Mouse (Mus musculus) ES-Bruce4 (cell line): Measurements from ENCODE around the gene Dok4. TPM values are rescaled to one million over a fixed set of nuclear protein-coding genes. Genes with fewer than 3 reads are reported as not detected.

Experiments used
- H3K27ac ChIP-seq: 2 replicates; pipeline ENCODE4 v1.5.1; 2012; ENCODE audit warnings: low read length, inconsistent platforms; ENCODE audit not compliant: insufficient read depth
- H3K27me3 ChIP-seq: 2 replicates; pipeline ENCODE4 v1.6.1; 2012; ENCODE audit warnings: mild to moderate bottlenecking, low read length, inconsistent platforms; ENCODE audit not compliant: control insufficient read depth, poor library complexity, insufficient read depth, severe bottlenecking
- H3K36me3 ChIP-seq: 2 replicates; pipeline ENCODE4 v1.6.1; 2012; ENCODE audit warnings: inconsistent platforms, mild to moderate bottlenecking, low read length, moderate library complexity; ENCODE audit not compliant: control insufficient read depth, poor library complexity, insufficient read depth, severe bottlenecking
- H3K4me1 ChIP-seq: one replicate; pipeline ENCODE4 v1.8.1; 2011; ENCODE audit warnings: low read length; ENCODE audit not compliant: control insufficient read depth, insufficient read depth
- H3K4me3 ChIP-seq: 2 replicates; pipeline ENCODE4 v1.5.1; 2011; ENCODE audit warnings: low read depth, mild to moderate bottlenecking, low read length
- H3K9ac ChIP-seq: 2 replicates; pipeline ENCODE4 v1.6.1; 2012; ENCODE audit warnings: low read depth, mild to moderate bottlenecking, inconsistent platforms; ENCODE audit not compliant: poor library complexity, severe bottlenecking
- H3K9me3 ChIP-seq: replicated peaks from 2 replicates; pipeline ENCODE4 v1.6.1; 2012; ENCODE audit warnings: mild to moderate bottlenecking, low read length, inconsistent platforms; ENCODE audit not compliant: control insufficient read depth, poor library complexity, insufficient read depth, severe bottlenecking
- CTCF ChIP-seq: IDR thresholded peaks from one replicate; pipeline ENCODE4 v1.8.1; 2011; ENCODE audit warnings: low read depth, low read length
- EP300 ChIP-seq: IDR thresholded peaks from 2 replicates; pipeline ENCODE4 v1.6.1; 2011; ENCODE audit warnings: low read depth, low read length; ENCODE audit not compliant: insufficient read depth
- POLR2A ChIP-seq: IDR thresholded peaks from one replicate; pipeline ENCODE4 v1.8.1; 2011; ENCODE audit warnings: low read length; ENCODE audit not compliant: insufficient read depth
- polyA plus RNA-seq: library from polyadenylated mRNA; stranded (reverse); fragments of >200 nt; gene quantifications from 2 replicates; pipeline ENCODE4 v1.2.4, GENCODE M21; 2011; ENCODE audit warnings: low read depth; ENCODE audit not compliant: missing spikeins, insufficient read depth, insufficient read length

The Dok4 gene
- polyA plus RNA-seq, 1 experiment = 3.9 TPM

GRCm38 (mm10) chr8:94875096-94875870 is 847 bp downstream of the Dok4 start:
- H3K9me3 ChIP-seq = no peaks in the 10 kb centered on the region
- peak overlapping the region; percentile 72 for H3K9ac ChIP-seq
- no peaks in the 10 kb centered on the region for H3K36me3 ChIP-seq
- peak overlapping the region; percentile 56 for H3K4me3 ChIP-seq
- H3K27me3 ChIP-seq = no peaks in the 10 kb centered on the region
- H3K27ac ChIP-seq = no peak overlapping the region
- peaks cover 3% of the 10 kb centered on the region for H3K4me1 ChIP-seq
- TF ChIP-seq CTCF = no peak
- TF ChIP-seq POLR2A = no peak
- no peak for TF ChIP-seq EP300

- H3K36me3 ChIP-seq = no peaks in the 10 kb centered on the region
- peaks cover 3% of the 10 kb centered on the region for H3K4me1 ChIP-seq
- H3K4me3 ChIP-seq = no peak overlapping the region
- TF ChIP-seq CTCF (peak; percentile 92), POLR2A (no peak), EP300 (no peak)
- no peak overlapping the region for H3K27ac ChIP-seq
- H3K9me3 ChIP-seq = no peaks in the 10 kb centered on the region
- no peaks in the 10 kb centered on the region for H3K27me3 ChIP-seq
- H3K9ac ChIP-seq = no peak overlapping the region
These were observed 1.8 kb downstream of the Dok4 start for GRCm38 (mm10) chr8:94874358-94874757.

GRCm38 (mm10) chr8:94872576-94872975 is 3.6 kb downstream of the Dok4 start:
- no peak overlapping the region for H3K9ac ChIP-seq
- H3K4me1 ChIP-seq = peaks cover 3% of the 10 kb centered on the region
- H3K27ac ChIP-seq = no peak overlapping the region
- no peak overlapping the region for H3K4me3 ChIP-seq
- TF ChIP-seq CTCF (no peak), EP300 (no peak), POLR2A (no peak)
- H3K36me3 ChIP-seq = no peaks in the 10 kb centered on the region
- no peaks in the 10 kb centered on the region for H3K27me3 ChIP-seq
- no peaks in the 10 kb centered on the region for H3K9me3 ChIP-seq

- peaks cover 3% of the 10 kb centered on the region for H3K4me1 ChIP-seq
- no peak overlapping the region for H3K4me3 ChIP-seq
- TF ChIP-seq CTCF (no peak), POLR2A (no peak), EP300 (no peak)
- no peak overlapping the region for H3K27ac ChIP-seq
- H3K9me3 ChIP-seq = no peaks in the 10 kb centered on the region
- H3K9ac ChIP-seq = no peak overlapping the region
- H3K36me3 ChIP-seq = no peaks in the 10 kb centered on the region
- H3K27me3 ChIP-seq = no peaks in the 10 kb centered on the region
These were observed 4.0 kb downstream of the Dok4 start for GRCm38 (mm10) chr8:94872156-94872555.

- no peaks in the 10 kb centered on the region for H3K36me3 ChIP-seq
- TF ChIP-seq POLR2A (no peak), EP300 (no peak), CTCF (no peak)
- peak overlapping the region; percentile 25 for H3K4me3 ChIP-seq
- no peaks in the 10 kb centered on the region for H3K4me1 ChIP-seq
- no peaks in the 10 kb centered on the region for H3K27me3 ChIP-seq
- H3K9me3 ChIP-seq = no peaks in the 10 kb centered on the region
- H3K9ac ChIP-seq = peak overlapping the region; percentile 14; the same call in 1 of the 2 replicates
- no peak overlapping the region for H3K27ac ChIP-seq
These were observed 4.8 kb downstream of the Dok4 start for GRCm38 (mm10) chr8:94871108-94871894.
